Mouse (Mus musculus) limb, embryonic 10.5 days (tissue): ENCODE results near the gene Ap3m1. TPM values are rescaled to one million over a fixed set of nuclear protein-coding genes. Genes with fewer than 3 reads are reported as not detected.
A peak's percentile ranks its signal among the peaks of the same experiment; 100 is the strongest.
"Not testable (repeated sequence)": the region's sequence is repeated elsewhere in the genome, so short reads cannot be mapped to it uniquely, and the experiment has no call there.

ENCODE experiments used
- DNase-seq: peaks from one replicate; pipeline ENCODE4 v3.0.0-alpha.2; 2017; ENCODE audit warnings: low spot score
- H3K27ac ChIP-seq: fragments of 300-500 bp; sonication (generic); 2 replicates; pipeline ENCODE4 v1.5.1; 2016; ENCODE audit warnings: mild to moderate bottlenecking
- H3K27me3 ChIP-seq: fragments of 300-500 bp; sonication (generic); 2 replicates; pipeline ENCODE4 v1.6.1; 2016; ENCODE audit warnings: low read depth, mild to moderate bottlenecking; ENCODE audit not compliant: poor library complexity, severe bottlenecking
- H3K36me3 ChIP-seq: fragments of 300-500 bp; sonication (generic); 2 replicates; pipeline ENCODE4 v1.6.1; 2016; ENCODE audit warnings: mild to moderate bottlenecking, moderate library complexity
- H3K4me1 ChIP-seq: fragments of 300-500 bp; sonication (generic); 2 replicates; pipeline ENCODE4 v1.6.1; 2016
- H3K4me3 ChIP-seq: fragments of 300-500 bp; sonication (generic); 2 replicates; pipeline ENCODE4 v1.5.1; 2016; ENCODE audit warnings: mild to moderate bottlenecking, moderate library complexity
- H3K9me3 ChIP-seq: fragments of 300-500 bp; sonication (generic); replicated peaks from 2 replicates; pipeline ENCODE4 v1.6.1; 2016; ENCODE audit warnings: mild to moderate bottlenecking
- WGBS: fragments of 180-500 bp; shearing (Covaris S2); methylation state at CpG from one replicate; pipeline ENCODE4 v1.1.7; 2016; 5-methylcytosine and 5-hydroxymethylcytosine counted together
- polyA plus RNA-seq: library from polyadenylated mRNA; unstranded; fragments of >200 nt; fragmentation: Nextera tagmentation; extraction: Ambion mirVana; gene quantifications from 2 replicates; pipeline ENCODE4 v1.2.1, GENCODE M21; 2016

The Ap3m1 gene
- 70.6 and 78.4 TPM in 2 replicates for polyA plus RNA-seq

- H3K4me1 ChIP-seq = peaks cover 10% of the 10 kb centered on the region
- H3K4me3 ChIP-seq = peak within 1 kb of the TSS; percentile 88
- peak; percentile 96 for DNase-seq
- peak within 1 kb of the TSS; percentile 97 for H3K27ac ChIP-seq
- no peaks in the 10 kb centered on the region for H3K27me3 ChIP-seq
- peaks cover 15% of the 10 kb centered on the region for H3K36me3 ChIP-seq
- no peaks in the 10 kb centered on the region for H3K9me3 ChIP-seq
- WGBS = under 1% methylated on average over 48 of the region's 48 CpGs
Observed at GRCm38 (mm10) chr14:21052112-21052780, at the start of gene Ap3m1, which contains the start of gene Adk. Gene Ap3m1, minus strand, starts transcription at chr14:21052508. Gene Adk, plus strand, starts transcription at chr14:21052574.

GRCm38 (mm10) chr14:21101562-21101961, 49.3 kb upstream of the Ap3m1 start:
- Histone ChIP-seq H3K4me3 (no peak overlapping the region), H3K9me3 (no peaks in the 10 kb centered on the region), H3K4me1 (peaks cover 19% of the 10 kb centered on the region), H3K36me3 (peaks cover under 1% of the 10 kb centered on the region; the same call in 1 of the 2 replicates), H3K27ac (no peak overlapping the region), H3K27me3 (no peaks in the 10 kb centered on the region)
- no peak for DNase-seq
- WGBS = 67% methylated on average over 7 of the region's 7 CpGs

- Histone ChIP-seq H3K4me1 (peaks cover 19% of the 10 kb centered on the region), H3K9me3 (no peaks in the 10 kb centered on the region), H3K27me3 (no peaks in the 10 kb centered on the region), H3K27ac (no peak overlapping the region), H3K36me3 (no peaks in the 10 kb centered on the region), H3K4me3 (no peak overlapping the region)
- DNase-seq = no peak
- 92% methylated on average over 2 of the region's 2 CpGs for WGBS
Observed at GRCm38 (mm10) chr14:21100876-21101275, 48.6 kb upstream of the Ap3m1 start.

- 0 out of 2 replicates have a peak overlapping the region, but pooled peaks have one; percentile 42 for H3K27ac ChIP-seq
- H3K27me3 ChIP-seq = no peaks in the 10 kb centered on the region
- H3K4me1 ChIP-seq = peaks cover 19% of the 10 kb centered on the region
- H3K36me3 ChIP-seq = 0 out of 2 replicates have a peak, but pooled peaks cover 1% of the 10 kb centered on the region
- DNase-seq = no peak
- H3K4me3 ChIP-seq = no peak overlapping the region
- 58% methylated on average over 7 of the region's 7 CpGs for WGBS
- H3K9me3 ChIP-seq = no peaks in the 10 kb centered on the region
Observed at GRCm38 (mm10) chr14:21099371-21099770, 47.1 kb upstream of the Ap3m1 start.

GRCm38 (mm10) chr14:21096689-21097088, 44.4 kb upstream of the Ap3m1 start:
- Histone ChIP-seq H3K9me3 (no peaks in the 10 kb centered on the region), H3K4me1 (peaks cover 19% of the 10 kb centered on the region), H3K36me3 (peaks cover 25% of the 10 kb centered on the region), H3K4me3 (no peak overlapping the region), H3K27me3 (no peaks in the 10 kb centered on the region), H3K27ac (no peak overlapping the region)
- WGBS = 84% methylated on average over 4 of the region's 4 CpGs
- DNase-seq = no peak

GRCm38 (mm10) chr14:21096279-21096678, 44.0 kb upstream of the Ap3m1 start:
- Histone ChIP-seq H3K4me1 (peaks cover 19% of the 10 kb centered on the region), H3K36me3 (peaks cover 27% of the 10 kb centered on the region), H3K9me3 (no peaks in the 10 kb centered on the region), H3K27me3 (no peaks in the 10 kb centered on the region), H3K27ac (no peak overlapping the region), H3K4me3 (no peak overlapping the region)
- no peak for DNase-seq

GRCm38 (mm10) chr14:21094161-21094560, 41.9 kb upstream of the Ap3m1 start:
- H3K27me3 ChIP-seq, H3K4me3 ChIP-seq, H3K27ac ChIP-seq, DNase-seq, H3K9me3 ChIP-seq: not testable (repeated sequence)
- peaks cover 27% of the 10 kb centered on the region for H3K36me3 ChIP-seq
- H3K4me1 ChIP-seq = peaks cover 14% of the 10 kb centered on the region

- WGBS = 92% methylated on average over 3 of the region's 3 CpGs
- no peaks in the 10 kb centered on the region for H3K27me3 ChIP-seq
- peaks cover 37% of the 10 kb centered on the region for H3K4me1 ChIP-seq
- H3K9me3 ChIP-seq = no peaks in the 10 kb centered on the region
- no peak overlapping the region for H3K4me3 ChIP-seq
- no peak for DNase-seq
- no peak overlapping the region for H3K27ac ChIP-seq
- peaks cover 27% of the 10 kb centered on the region for H3K36me3 ChIP-seq
Observed at GRCm38 (mm10) chr14:21090930-21091486, 38.7 kb upstream of the Ap3m1 start.

GRCm38 (mm10) chr14:21090400-21090799, 38.1 kb upstream of the Ap3m1 start:
- peaks cover 27% of the 10 kb centered on the region for H3K36me3 ChIP-seq
- no peak overlapping the region for H3K27ac ChIP-seq
- no peak overlapping the region for H3K4me3 ChIP-seq
- peaks cover 43% of the 10 kb centered on the region for H3K4me1 ChIP-seq
- no peaks in the 10 kb centered on the region for H3K27me3 ChIP-seq
- WGBS = 77% methylated on average over 3 of the region's 3 CpGs
- H3K9me3 ChIP-seq = no peaks in the 10 kb centered on the region
- DNase-seq = no peak

GRCm38 (mm10) chr14:21088731-21089130, 36.4 kb upstream of the Ap3m1 start:
- no peaks in the 10 kb centered on the region for H3K27me3 ChIP-seq
- H3K4me1 ChIP-seq = peaks cover 44% of the 10 kb centered on the region
- H3K36me3 ChIP-seq = peaks cover 20% of the 10 kb centered on the region
- 51% methylated on average over 3 of the region's 3 CpGs for WGBS
- no peak overlapping the region for H3K4me3 ChIP-seq
- H3K27ac ChIP-seq = peak overlapping the region; percentile 88
- no peaks in the 10 kb centered on the region for H3K9me3 ChIP-seq
- DNase-seq = no peak

GRCm38 (mm10) chr14:21087390-21088060, 35.2 kb upstream of the Ap3m1 start:
- DNase-seq = no peak
- 50% methylated on average over 4 of the region's 4 CpGs for WGBS
- H3K36me3 ChIP-seq = peaks cover 10% of the 10 kb centered on the region
- H3K4me3 ChIP-seq = peak overlapping the region; percentile 21; the same call in 1 of the 2 replicates
- H3K4me1 ChIP-seq = peaks cover 44% of the 10 kb centered on the region
- H3K9me3 ChIP-seq = no peaks in the 10 kb centered on the region
- H3K27me3 ChIP-seq = no peaks in the 10 kb centered on the region
- H3K27ac ChIP-seq = peak overlapping the region; percentile 88

GRCm38 (mm10) chr14:21086827-21087351, 34.6 kb upstream of the Ap3m1 start:
- H3K27me3 ChIP-seq = no peaks in the 10 kb centered on the region
- H3K27ac ChIP-seq = peak overlapping the region; percentile 88
- H3K36me3 ChIP-seq = peaks cover 4% of the 10 kb centered on the region
- H3K9me3 ChIP-seq = no peaks in the 10 kb centered on the region
- peak; percentile 53 for DNase-seq
- H3K4me1 ChIP-seq = peaks cover 44% of the 10 kb centered on the region
- H3K4me3 ChIP-seq = peak overlapping the region; percentile 21
- 8% methylated on average over 7 of the region's 7 CpGs for WGBS

GRCm38 (mm10) chr14:21086106-21086505, 33.8 kb upstream of the Ap3m1 start:
- Histone ChIP-seq H3K4me1 (peaks cover 44% of the 10 kb centered on the region), H3K27ac (peak overlapping the region; percentile 88; the same call in 1 of the 2 replicates), H3K36me3 (no peaks in the 10 kb centered on the region), H3K27me3 (no peaks in the 10 kb centered on the region), H3K9me3 (no peaks in the 10 kb centered on the region), H3K4me3 (no peak overlapping the region)
- no peak for DNase-seq
- WGBS = 11% methylated on average over 2 of the region's 2 CpGs
